Mouse (Mus musculus): ENCODE results near the gene Unc13b.
"Not testable (repeated sequence)": the region's sequence is repeated elsewhere in the genome, so short reads cannot be mapped to it uniquely, and the experiment has no call there.

Gene Unc13b

DNA sequence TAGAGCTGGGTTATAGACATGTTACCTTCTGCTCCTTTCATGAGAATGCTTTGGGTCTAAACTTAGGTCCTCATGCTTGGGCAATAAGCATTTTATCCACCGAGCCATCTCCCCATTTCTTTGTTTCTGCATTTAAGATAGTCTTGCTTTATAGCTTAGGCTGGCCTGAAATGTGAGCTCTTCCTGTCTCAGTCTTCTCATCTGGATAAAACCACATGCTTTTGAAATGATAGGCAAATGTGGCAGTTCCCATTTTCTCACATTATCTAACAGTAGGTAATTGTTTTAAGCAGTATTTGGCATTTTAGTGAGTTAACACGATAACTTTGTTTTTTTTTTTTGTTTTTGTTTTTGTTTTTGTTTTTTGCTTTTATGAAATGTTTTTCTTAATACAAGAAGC, 31.2 kb downstream of the Unc13b start:
- DNase-seq (ENCODE audit: low read depth, low spot score), result no peak

DNA sequence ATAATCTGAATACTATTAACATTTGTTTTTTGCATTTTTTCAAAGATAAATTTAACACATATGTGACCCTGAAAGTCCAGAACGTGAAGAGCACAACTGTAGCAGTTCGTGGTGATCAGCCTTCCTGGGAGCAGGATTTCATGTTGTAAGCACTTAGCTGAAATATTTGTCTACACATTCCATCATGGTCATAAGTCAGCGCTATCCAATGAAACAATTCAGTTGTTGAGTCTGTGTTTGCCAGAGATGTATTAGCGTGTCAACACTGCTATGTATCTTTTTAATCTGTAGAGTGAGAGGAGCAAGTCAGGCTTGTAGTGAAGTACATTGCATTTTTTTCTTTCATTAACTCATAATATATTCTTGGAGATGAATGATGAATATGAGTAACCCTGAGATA, 32.4 kb downstream of the Unc13b start:
- DNase-seq (ENCODE audit: low read depth, low spot score), result no peak

DNA sequence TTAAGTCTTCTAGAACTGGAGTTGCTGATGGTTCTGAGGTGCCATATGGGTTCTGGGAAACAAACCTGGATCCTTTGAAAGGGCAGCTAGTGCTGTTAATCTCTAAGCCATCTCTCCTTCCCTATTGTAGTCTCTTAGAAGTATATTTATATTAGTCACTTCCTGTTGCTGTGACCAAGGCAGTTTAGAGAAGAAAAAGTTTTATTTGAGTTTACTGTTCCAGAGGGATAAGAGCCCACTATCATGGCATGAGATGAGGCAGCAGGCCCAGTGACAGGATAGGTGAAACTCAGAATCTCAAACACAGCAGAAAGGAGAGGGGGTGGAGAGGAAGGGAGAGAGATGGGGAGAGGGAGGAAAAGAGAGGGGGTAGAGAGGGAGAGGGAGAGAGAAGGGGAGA, 54.7 kb downstream of the Unc13b start:
- DNase-seq (ENCODE audit: low read depth, low spot score), result no peak

DNA sequence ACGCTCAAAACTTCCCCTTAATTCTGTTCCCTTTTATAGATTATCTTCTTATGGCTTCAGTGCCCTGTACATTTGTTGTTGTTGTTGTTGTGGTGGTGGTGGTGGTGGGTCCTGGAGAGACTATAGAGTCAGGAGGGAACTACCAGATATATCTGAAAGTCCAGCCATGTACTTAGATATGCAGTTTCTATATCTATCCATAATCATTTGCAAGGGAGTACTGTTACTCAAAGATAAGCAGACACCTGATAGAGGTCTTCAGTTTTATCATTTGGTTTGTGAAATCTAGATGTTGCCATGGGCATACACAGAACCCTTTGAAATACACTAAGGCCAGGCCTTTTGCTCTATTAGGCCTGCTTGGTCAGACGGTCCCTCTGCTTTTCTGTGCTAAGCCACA, 55.8 kb downstream of the Unc13b start:
- DNase-seq (ENCODE audit: low read depth, low spot score), result no peak

DNA sequence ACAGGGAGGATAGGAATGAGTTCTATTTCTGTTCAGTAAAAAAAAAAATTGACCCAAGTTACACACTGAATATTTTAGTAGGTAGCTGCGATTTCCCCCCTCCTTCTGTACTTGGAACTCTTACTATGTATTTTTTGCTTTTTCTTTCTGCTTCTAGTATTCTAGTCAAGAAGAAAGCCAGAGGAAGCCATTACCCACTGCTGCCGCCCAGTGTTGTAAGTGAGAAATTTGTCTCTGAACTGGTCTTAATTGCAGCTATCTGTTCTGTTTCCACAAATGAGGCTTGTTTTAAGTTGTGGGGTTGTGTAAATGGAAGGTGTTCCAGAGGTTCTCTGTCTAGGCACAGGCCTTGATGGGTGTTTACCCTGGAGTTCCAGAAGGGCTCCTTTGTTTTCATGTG, 56.2 kb downstream of the Unc13b start:
- peak; percentile 50 for DNase-seq (ENCODE audit: low read depth, low spot score)

DNA sequence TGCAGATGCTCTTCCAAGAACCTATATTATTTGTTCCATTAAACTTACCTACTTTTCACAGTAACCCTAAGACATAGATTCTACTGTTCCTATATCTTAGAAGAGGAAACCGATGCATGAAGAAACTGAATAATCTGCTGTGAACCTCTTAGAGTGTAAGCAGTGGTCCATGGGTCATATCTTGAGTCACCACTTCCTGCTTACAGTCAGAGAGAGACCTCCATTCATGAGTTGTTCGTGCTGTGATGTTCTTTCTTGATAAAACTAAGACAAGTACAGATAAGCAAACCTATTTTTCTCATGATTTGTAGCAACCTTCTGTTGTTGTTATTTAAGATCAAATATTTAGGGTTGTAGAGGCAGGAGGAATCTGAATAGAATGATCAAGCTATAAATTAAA, 57.5 kb downstream of the Unc13b start:
- DNase-seq (ENCODE audit: low read depth, low spot score), result no peak

DNA sequence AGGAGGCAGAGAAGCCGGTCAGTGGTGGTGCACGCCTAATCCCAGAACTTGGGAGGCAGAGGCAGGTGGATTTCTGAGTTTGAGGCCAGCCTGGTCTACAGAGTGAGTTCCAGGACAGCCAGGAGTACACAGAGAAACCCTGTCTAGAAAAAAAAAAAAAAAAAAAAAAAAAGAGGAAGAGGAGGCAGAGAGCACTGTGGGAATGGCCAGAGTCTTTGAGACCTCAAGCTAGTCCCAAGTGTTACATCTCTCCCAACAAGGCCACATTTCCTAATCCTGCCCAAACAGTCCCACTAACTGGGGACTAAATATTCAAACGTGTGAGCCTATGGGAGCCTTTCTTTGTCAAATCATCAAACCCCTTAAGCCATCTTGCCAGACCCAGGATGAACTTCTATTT, 71.0 kb downstream of the Unc13b start:
- no peak for DNase-seq (ENCODE audit: low read depth, low spot score)

DNA sequence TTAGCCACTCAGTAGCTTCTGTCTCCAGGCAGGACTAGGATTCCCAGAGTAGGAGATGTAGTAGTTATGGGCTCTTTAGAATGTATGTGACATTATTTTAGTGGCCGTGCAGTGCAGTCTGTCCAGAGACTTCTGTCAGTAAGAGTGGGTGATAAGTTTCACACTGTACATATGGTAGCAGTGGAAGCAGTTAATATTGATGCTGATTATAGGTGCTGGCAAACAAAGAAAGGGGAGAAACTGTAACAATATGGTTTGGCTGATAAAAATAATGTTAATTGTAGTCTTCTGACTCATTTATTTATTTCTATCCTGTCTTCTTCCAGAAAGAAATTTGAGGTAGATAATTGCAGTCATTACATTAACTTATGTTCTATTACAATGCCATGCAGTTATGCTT, 83.9 kb downstream of the Unc13b start:
- no peak for DNase-seq (ENCODE audit: low read depth, low spot score)

DNA sequence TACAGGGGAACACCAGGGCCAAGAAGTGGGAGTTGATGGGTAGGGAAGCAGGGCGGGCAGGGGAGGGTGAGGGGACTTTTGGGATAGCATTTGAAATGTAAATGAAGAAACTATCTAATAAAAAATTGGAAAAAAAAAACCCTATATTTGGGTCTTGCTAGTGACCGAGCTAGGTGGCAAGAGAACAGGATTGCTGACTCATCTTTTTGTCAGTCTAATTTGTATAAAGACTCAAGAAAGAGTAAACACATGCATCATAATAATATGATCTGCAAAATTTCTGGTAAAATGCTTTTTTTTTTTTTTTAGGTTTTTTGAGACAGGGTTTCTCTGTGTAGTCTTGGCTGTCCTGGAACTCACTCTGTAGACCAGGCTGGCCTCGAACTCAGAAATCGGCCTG, 93.7 kb downstream of the Unc13b start:
- DNase-seq (ENCODE audit: low read depth, low spot score), result not testable (repeated sequence)

DNA sequence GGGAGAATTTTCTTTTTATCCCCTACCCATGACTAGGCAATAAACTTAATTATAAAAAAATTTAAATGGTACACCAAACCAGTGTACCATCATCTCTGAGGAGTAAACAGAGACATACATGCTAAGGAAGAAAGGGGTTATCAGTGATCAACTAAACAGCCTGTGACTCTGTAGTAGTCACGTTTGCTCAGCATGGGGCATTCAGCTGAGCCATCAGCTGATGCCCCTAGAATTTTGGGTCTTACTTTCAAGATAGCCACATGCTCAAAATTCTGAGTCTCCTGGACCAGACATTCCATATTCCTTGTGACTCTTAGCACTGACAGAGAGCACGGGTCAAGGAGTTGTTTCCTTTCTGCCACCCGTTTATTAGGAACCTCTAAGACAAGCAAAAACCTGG, 101.3 kb downstream of the Unc13b start:
- no peak for DNase-seq (ENCODE audit: low read depth, low spot score)

DNA sequence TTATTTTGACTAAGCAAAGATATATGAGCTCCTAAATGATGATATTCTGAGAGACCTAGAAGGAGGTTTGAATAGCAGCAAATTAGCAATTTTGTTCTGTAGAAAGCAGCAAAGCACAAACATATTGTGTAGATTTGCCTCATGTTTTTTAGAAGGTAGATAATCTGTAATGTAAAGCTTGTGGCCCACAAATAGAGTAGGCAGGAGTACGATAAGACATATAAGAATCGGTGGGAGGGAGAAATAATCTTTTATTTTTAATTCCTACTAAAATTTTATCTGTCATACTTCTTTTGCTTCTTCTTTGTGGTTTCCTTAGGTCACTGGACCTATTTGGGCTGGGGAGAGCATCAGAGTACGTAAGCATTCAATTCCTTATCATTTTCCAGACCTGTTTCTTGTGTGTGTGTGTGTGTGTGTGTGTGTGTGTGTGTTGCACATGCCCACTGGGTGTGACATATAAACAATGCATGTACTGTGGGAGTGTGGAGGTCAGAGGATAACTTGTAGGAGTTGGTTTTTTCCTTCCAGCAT, 102.4 kb downstream of the Unc13b start:
- DNase-seq (ENCODE audit: low read depth, low spot score), result no peak

DNA sequence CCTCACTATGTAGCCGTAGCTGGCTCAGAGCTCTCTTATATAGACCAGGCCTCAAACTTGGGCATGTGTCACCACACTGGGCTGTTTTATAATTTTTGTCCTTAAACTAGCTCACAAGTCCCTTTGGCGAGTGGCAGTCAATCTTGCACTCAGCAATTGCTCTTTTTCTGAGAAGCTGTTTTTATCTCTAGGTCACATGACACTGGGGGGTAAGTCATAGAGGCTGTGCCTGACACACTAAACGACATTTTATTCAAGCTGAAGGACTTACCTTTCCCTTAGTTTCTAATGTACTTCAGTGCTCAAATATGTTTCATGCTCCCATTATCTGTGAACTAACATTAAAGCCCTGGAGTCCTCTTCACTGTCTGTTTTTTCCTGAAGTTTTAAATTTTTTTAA, 104.5 kb downstream of the Unc13b start:
- no peak for DNase-seq (ENCODE audit: low read depth, low spot score)

DNA sequence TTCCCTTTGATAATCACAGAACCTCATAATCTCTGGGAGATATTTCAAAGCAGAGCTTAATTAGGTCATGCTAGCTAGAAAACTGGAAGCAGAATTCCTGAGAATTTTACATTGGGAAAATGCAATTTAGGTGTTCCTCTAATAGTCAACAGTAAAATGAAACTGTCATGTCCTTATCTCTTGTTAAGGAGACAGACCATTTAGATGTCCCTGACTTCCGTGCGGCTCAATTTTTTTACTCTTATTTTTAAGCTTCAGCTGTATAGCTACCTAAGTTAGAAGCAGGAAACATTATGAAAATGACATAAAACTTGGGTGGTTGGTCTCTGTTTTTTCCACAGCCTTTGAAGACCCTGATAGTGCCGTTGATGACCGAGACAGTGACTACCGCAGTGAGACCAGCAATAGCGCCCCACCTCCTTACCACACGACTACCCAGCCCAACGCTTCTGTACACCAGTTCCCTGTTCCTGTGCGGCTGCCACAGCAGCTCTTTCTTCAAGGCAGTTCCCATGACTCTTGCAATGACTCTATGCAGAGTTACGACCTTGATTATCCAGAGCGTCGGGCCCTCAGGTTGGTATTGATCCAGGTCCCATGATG, 106.8 kb downstream of the Unc13b start:
- no peak for DNase-seq (ENCODE audit: low read depth, low spot score)

DNA sequence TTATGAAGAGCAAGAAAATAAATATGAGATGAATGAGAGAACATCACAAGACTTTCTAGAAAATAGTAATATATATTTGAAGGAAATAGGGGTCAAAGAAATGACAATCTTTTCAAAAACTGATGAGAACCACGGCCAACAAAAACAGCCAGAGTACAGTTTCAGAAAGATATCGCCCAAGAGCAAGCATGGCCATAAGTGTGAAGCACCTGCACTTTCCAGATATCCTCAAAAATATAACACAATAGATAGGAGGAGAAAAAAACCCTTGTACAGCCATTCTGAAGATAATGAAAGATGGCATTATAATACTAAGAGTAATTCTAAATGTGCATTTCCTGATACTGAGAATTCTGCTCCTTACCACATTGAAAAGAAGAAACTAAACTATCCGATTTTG, 111.3 kb downstream of the Unc13b start:
- no peak for DNase-seq (ENCODE audit: low read depth, low spot score)

DNA sequence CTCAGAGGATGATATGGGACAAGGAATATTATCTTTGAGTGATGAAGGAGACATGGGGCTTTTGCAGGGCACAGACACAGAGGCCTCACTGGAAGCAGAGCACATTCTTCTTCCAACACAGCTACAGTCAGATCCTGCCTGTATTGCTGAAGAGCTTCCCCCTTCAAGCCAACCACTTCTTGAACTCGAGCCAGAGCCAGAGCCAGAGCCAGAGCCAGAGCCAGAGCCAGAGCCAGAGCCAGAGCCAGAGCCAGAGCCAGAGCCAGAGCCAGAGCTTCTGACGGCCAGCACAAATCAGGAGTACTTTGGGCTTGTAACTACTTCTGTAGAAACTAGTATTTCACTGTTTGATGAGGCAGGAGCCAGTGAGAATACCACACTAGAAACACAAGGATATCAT, 118.4 kb downstream of the Unc13b start:
- DNase-seq (ENCODE audit: low read depth, low spot score), result no peak

DNA sequence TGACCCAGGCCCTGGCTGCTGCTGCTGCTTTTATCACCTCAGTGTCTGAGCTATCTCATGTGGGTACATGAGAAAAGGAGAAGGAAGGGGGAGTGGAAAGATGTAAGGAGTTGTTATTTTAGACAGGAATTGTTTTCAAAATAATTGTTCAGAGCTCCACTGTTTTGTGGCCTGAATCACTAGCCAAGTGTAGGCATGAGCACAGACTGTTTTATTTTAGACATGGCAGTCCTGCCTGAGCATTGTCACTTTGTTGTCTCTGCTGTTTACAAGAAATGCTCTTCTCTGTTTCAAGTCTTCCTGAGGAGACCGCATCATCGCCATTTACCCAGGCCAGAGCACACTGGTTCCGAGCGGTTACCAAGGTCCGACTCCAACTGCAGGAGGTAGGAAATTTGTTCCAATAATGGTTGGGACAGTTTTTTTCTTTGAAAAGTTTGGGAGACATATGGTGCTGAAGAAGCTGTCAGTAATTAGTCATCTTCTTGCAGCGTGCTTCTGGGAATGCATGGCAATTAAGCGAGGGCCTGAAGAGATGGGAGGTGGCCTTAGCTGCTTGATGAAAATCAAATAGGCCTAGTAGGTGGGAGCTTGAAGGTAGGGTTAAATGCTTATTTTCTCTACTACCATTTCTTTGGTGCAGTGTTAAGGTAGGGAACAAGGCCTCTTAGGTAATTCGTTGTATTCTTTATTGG, 123.9 kb downstream of the Unc13b start:
- peak; percentile 43 for DNase-seq (ENCODE audit: low read depth, low spot score)

DNA sequence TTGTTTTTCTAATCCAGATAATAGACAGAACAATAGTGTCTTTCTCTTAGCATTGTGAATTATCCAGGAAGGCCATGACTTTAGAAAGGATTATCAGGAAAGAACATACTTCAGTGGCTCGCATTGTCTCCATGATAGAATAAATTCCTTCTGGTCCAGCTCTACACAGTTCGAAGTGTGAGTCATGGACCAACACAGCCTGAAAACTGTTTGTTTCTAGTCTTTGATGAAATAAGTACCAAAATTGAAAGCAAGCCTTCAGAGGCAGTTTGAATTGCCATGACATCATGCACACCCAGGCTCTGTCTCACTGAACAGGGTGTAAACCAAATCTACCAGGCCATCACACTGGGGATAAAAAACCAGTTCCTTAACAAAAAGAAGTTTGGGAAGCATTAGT, 128.7 kb downstream of the Unc13b start:
- no peak for DNase-seq (ENCODE audit: low read depth, low spot score)

DNA sequence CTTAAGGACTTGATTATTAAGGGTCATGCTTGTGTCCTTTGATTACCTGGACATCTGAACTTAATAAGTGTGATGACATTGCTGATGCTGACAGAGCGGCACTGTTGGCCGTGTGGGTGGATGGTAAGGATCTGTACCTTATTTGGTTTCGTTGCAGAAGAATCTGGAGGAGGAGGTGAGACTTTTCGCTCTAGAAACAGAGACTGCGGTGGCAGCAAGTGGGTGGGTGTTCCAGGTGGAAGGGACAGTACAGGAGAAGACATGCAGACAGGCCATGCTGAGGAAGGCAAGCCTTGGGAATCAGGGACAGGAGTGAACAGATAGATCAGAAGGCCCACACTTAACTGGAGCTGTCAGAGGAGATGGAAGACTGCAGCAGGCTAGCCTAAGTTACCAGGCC, 130.6 kb downstream of the Unc13b start:
- DNase-seq (ENCODE audit: low read depth, low spot score), result peak; percentile 58

DNA sequence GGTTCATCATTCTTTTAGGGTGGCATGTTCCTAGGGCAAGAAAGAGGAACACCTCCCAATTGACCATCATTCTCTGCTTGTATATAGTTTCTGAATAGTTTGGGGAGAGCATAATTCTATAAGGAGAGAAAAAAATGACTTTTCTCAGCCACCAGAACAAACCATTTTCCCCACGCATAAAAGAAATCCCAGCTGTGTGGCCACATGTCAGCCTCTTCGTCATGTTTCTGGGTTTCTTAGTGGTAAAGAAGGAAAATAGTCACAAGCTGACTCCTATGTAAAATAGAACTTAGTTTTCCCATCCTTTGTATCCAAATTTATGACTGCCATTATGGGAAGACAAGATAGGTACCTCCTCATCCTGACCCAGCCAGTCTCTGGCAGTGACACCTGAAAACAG, 146.2 kb downstream of the Unc13b start:
- DNase-seq (ENCODE audit: low read depth, low spot score), result peak; percentile 64

DNA sequence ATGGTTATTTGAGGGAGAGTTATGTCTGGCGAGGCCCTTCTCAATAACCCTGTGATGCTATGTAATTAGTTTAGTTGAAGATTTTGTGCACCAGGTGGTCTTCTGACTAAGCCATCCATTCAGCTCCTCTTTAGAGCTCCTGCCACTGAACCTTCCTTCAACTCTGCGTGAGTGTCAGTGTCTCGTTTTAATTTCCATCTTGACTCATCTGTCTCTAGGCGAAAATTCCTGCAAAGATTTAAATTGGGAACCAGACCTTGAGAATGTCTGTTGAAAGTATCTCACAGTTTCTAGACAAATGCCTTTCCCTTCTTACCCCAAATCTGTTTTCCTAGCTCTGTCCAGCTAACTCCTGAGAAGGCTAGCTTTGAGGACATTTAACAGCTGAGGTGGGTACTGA, 146.8 kb downstream of the Unc13b start:
- no peak for DNase-seq (ENCODE audit: low read depth, low spot score)

DNA sequence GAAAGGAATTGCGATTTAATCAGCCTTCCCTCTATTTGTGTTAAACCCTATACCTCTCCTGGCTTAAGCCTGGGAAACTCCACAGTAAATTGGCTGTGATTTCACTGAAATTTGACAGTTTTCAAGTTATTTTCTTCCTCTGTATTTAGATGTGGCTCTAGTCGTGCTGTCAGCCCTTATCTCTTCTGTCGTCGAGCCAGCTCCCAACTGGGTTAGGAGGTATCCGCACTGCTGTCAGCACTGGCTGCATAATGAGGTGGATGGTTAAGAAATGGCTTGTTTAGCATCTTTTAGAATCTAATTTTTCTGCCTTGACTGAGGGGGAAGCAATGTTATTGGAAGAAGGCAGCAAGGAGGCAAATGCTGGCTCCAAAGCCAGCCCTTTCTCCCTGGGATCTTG, 148.2 kb downstream of the Unc13b start:
- DNase-seq (ENCODE audit: low read depth, low spot score), result peak; percentile 64

DNA sequence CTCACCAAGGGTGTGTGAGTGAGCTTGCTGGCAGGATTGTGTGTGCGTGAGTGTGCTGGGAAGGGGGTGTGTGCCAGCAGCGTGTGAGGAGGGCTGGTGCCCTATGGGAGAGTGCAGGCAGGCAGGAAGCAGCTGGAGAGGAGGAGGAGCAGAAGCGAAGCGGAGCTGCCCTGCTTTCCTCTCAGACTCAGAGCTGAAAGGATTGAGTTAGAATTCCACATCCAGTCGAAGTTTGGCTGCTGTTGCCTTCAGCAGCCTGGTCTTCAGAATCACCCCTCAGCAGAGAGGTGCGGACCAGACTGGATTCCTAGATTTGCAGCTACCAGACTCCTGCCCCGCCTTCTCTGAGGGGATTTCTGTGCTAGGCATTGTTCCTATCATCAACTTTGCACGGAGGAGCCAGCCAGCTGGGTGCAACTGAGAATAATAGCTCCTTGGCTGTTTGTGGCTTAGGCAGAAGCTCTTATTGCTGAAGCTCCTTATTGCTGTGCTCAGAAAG, 150.4 kb downstream of the Unc13b start:
- DNase-seq (ENCODE audit: low read depth, low spot score), result peak; percentile 89

DNA sequence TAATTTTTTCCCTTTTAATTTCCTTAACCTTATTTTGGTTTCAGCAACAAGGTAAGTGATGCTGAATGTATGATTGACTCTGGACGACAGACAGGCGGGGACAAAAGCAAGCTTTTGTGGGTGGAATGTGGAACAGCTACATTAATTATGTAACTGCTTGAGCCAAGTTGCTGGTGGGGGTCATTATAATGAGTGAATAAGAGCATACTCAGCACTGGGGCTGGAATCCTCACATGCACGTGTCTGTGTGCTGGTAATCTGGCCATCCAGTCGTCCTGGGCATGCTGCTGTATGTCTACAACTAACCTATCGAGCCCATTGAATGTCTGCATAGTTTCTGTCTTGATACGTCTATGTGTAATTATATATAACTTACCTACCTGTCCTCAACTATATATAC, 150.9 kb downstream of the Unc13b start:
- DNase-seq (ENCODE audit: low read depth, low spot score), result no peak

All from telencephalon, adult 2 months (tissue).